Mouse (Mus musculus): Measurements from ENCODE around the gene Cbx2.

The Cbx2 gene

DNA sequence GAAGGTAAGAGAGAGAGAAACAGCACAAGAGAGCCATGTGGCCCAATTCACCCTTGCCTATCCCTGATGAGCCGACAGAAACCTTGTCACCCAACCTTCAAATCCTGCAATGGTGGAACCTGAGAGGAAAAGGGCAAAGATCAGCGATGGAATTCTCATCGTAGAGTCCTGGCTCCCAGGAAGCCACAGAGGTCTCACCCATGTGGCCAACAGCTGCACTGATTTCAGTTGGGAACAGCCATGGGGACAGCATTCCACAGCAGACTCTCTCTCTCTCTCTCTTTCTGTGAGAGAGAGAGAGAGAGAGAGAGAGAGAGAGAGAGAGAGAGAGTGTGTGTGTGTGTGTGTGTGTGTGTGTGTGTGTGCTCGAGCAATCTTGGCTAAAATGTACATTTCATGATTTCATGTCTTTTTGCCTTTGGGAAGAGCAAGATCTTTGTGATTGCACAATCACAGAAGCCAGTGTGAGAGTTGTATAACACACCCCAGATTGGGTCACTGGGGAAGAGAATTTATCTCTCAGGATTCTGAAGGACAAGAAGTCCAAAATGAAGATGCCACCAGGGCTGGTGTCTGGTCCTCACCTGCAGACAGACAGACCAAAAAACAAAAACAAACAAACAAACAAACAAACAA is 21.2 kb upstream of the Cbx2 start:
- Histone ChIP-seq H3K27me3 (ENCODE audit: control insufficient read depth, insufficient read depth, low read length, poor library complexity, severe bottlenecking) (no peaks in the 10 kb centered on the region), H3K36me3 (ENCODE audit: control insufficient read depth, insufficient read depth, low read length, poor library complexity, severe bottlenecking) (no peaks in the 10 kb centered on the region)
- DNase-seq (ENCODE audit: low read depth, low spot score) = no peak

DNA sequence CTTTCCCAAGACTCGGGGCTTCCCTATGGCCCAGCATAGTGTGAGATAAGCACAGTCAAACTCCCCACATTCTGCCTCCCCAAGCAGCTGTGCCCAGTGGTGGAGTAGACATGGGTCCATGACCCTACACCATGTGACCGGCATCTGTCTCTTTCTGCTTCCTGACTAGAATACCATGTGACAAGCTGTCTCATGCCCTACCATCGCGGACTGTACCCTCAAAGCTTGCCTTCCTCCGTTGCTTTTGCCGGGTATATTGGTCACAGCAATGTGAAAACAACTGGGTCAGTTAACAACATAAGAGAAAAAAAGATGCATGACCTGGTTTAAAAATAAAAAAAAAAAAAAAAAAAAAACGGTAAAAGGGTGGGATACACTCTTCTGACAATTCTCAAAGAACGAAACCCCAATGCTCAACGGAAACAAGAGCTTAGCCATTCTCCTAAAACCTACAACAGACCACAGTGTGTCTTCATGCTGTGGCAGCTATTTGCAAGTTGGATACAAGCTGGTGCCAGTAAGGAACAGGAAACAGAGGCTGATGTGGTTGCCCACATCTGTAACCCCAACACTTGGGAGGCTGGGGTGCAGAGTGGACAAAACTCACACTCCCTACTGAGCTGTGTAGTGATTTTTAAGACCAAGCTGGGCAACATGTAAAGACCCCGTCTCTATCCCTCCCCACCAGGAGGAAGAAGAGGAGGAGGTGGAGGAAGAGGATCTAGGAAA is 17.1 kb upstream of the Cbx2 start:
- Histone ChIP-seq H3K36me3 (ENCODE audit: control insufficient read depth, insufficient read depth, low read length, poor library complexity, severe bottlenecking) (no peaks in the 10 kb centered on the region), H3K27me3 (ENCODE audit: control insufficient read depth, insufficient read depth, low read length, poor library complexity, severe bottlenecking) (no peaks in the 10 kb centered on the region)
- peak; percentile 46 for DNase-seq (ENCODE audit: low read depth, low spot score)

DNA sequence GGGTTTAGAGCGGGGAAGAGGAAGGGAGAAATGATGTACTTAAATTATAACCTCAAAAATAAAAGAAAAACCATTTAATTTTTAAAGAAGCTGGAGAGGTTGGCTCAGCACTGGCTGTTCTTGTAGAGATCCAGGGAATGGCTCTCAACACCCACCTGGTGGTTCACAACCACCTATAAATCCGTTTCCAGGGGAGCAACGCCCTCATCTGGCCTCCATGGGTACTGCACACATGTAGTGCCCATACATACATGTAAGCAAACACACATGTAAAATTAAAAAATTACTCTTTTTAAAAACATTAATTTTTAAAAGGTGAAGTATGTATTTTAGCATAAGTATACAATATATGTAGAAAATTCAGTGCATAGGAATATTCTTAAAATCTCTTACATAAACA is 16.3 kb upstream of the Cbx2 start:
- no peaks in the 10 kb centered on the region for H3K36me3 ChIP-seq (ENCODE audit: control insufficient read depth, insufficient read depth, low read length, poor library complexity, severe bottlenecking)
- no peaks in the 10 kb centered on the region for H3K27me3 ChIP-seq (ENCODE audit: control insufficient read depth, insufficient read depth, low read length, poor library complexity, severe bottlenecking)
- DNase-seq (ENCODE audit: low read depth, low spot score) = no peak

DNA sequence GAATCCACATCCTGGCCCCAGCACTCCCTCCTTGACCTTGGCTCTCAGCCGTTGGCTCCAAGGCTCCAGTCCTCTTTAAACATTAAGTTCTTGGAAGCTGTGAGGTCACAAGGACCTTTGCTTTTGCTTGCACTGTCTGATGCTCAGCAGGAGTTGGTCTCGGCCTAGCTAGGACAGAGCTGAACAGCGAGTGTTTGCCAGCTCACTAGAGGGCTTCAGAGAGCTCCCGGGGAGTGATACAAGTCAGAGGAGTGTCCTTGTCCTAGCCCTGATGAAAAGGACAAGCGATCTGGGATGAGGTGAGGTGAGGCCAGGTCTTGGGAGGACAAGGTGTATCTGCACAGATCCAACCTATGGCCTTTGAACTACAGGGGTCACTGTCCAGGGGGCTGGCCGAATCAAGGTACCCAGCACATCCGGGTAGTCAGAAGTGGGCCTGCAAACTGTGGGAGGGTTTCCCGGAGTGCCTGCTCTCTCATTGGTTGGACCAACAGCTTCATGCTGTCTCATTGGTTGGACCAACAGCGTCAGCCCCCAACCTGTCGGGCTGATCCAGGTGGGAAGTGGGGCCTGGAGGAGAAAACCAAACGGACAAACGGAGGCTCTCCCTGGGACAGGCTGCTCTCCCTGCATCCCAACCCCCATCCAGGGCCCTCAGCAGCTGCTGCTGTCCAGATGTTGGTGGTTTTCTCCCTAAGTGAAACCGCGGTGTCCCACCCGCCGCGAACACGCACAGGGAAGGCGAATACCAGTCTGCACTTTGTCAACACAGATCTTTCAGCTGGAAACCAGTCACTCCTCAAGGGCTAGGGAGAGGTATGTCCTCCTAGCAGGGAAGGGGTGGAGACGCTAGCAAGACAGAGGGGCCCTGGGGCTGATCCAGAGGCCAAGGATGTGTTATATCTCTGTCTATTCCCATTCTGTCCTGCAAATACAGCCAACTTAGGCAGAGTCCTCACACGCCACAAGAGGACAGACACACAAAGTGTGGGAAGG is 15.0 kb upstream of the Cbx2 start:
- no peaks in the 10 kb centered on the region for H3K36me3 ChIP-seq (ENCODE audit: control insufficient read depth, insufficient read depth, low read length, poor library complexity, severe bottlenecking)
- H3K27me3 ChIP-seq (ENCODE audit: control insufficient read depth, insufficient read depth, low read length, poor library complexity, severe bottlenecking) = no peaks in the 10 kb centered on the region
- no peak for DNase-seq (ENCODE audit: low read depth, low spot score)

DNA sequence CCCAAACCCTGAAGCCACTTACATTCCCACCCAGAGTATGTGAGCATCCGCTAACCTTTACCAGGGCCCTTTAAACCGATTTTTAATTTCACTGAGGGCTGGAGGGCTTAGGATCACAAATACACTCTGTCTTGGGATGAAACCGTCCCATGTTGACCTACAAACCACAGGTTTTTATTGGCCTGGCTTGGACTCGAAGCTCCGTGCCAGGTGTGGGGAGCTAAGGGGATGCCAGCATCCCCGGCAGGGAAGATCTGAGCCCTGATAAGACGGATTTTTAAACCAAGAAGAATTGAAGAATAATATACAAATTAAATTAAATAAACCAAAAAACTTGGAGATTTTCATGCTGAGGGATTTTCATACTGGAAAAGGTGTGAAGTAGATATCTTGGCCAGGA is 8.3 kb upstream of the Cbx2 start:
- DNase-seq (ENCODE audit: low read depth, low spot score) = no peak
- no peaks in the 10 kb centered on the region for H3K36me3 ChIP-seq (ENCODE audit: control insufficient read depth, insufficient read depth, low read length, poor library complexity, severe bottlenecking)

DNA sequence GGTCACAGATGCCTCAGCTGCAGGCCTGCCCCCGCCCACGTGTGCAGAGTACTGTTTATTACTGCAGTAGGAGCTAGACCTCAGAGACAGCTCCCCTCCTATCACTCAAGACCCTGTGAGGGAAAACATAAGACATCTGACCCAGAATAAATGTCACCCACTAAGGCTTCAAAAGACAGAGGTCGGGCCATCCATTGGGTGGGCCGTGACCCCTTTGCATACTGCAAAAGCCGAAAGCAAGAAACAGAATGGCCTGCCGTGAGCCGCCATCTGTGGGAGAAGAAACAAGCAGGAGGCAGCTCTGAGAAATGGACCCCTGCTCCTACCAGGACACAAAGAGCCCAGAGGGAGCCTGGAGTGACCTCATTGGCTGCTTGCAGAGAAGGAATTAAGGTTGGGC is 5.3 kb upstream of the Cbx2 start:
- no peaks in the 10 kb centered on the region for H3K27me3 ChIP-seq (ENCODE audit: control insufficient read depth, insufficient read depth, low read length, poor library complexity, severe bottlenecking)
- DNase-seq (ENCODE audit: low read depth, low spot score) = no peak
- H3K36me3 ChIP-seq (ENCODE audit: control insufficient read depth, insufficient read depth, low read length, poor library complexity, severe bottlenecking) = no peaks in the 10 kb centered on the region

More for the DNA sequence above, 8.3 kb upstream of the Cbx2 start:
- no peaks in the 10 kb centered on the region for H3K27me3 ChIP-seq (ENCODE audit: control insufficient read depth, insufficient read depth, low read length, poor library complexity, severe bottlenecking)

DNA sequence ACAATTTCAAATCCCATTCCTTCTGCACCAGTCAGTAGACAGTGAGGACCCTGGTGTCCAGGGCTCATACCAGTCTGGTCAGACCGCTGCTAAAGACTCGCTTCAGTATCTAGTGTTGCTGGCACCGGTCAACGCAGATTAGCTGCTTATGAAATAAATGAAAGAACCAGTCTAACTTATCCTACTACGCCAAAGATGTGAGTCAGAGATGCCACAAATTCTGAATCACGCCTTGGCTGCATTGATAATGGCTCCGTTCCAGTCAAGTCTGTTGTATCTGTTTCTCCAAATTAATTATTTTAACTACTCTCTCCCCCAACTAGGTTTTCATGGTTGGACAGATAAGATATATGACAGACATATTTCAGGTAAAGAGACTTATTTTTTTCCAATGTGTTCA is 1.6 kb upstream of the Cbx2 start:
- no peak for DNase-seq (ENCODE audit: low read depth, low spot score)
- Histone ChIP-seq H3K36me3 (ENCODE audit: control insufficient read depth, insufficient read depth, low read length, poor library complexity, severe bottlenecking) (no peaks in the 10 kb centered on the region), H3K27me3 (ENCODE audit: control insufficient read depth, insufficient read depth, low read length, poor library complexity, severe bottlenecking) (no peaks in the 10 kb centered on the region)

DNA sequence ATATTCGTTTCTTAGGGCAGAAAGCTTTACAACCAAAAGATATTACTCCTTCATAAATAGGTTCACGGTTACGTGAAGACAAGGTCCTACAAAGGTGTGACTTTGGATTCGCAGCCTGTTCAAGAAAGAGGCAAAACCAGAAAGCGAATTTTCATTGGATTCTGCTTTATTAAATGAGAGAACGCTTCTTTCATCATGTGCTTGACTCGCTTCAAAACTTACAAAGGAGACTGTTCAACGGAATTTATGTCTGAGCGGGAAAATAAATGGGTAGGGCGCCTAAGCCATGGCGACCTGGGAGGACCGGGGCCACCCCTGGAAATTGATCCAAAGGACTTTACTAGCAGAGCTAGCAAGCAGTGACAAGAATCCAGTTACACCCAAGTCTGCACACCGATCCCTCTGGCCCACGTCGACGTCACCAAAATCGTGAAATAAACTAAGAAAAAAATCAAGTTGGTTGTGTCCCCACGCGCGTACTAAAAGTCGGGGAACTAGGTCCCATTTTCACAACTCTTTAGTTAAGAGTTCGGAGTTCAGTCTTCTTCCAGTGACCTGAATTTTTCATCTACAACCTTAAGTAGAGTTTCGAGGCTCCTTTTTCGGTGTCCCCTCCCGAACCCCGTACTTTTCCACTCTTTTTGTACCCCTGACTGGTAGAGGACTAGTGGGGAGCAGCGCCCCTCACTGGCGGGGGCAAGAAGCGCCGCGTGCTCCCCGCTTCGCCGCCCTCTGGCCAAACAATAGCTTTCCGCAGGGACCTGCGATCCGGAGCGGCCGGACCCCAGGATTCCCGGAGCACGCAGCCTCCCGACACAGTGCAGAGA is 481 bp upstream of the Cbx2 start:
- Histone ChIP-seq H3K36me3 (ENCODE audit: control insufficient read depth, insufficient read depth, low read length, poor library complexity, severe bottlenecking) (no peaks in the 10 kb centered on the region), H3K27me3 (ENCODE audit: control insufficient read depth, insufficient read depth, low read length, poor library complexity, severe bottlenecking) (no peaks in the 10 kb centered on the region)
- DNase-seq (ENCODE audit: low read depth, low spot score) = no peak

DNA sequence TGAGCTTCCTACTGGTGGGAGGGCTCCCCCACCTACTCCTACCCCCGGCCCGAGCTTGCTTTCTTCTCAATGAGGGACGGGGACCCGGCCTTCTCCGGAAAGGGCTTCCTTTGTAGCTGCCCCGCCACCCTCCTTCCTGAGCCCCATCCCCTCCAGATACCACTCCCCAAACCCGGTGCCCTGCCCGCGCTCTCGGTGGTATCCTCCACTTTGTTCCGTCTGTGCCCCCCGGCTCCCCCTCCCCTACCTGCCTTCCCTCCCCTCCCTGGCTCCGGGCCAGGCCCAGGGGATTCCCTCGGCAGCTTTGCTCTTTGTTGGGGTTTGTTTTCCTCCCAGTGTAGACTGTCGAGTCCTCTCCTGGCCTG is 836 bp downstream of the Cbx2 start:
- no peaks in the 10 kb centered on the region for H3K36me3 ChIP-seq (ENCODE audit: control insufficient read depth, insufficient read depth, low read length, poor library complexity, severe bottlenecking)
- DNase-seq (ENCODE audit: low read depth, low spot score) = no peak
- H3K27me3 ChIP-seq (ENCODE audit: control insufficient read depth, insufficient read depth, low read length, poor library complexity, severe bottlenecking) = no peaks in the 10 kb centered on the region

DNA sequence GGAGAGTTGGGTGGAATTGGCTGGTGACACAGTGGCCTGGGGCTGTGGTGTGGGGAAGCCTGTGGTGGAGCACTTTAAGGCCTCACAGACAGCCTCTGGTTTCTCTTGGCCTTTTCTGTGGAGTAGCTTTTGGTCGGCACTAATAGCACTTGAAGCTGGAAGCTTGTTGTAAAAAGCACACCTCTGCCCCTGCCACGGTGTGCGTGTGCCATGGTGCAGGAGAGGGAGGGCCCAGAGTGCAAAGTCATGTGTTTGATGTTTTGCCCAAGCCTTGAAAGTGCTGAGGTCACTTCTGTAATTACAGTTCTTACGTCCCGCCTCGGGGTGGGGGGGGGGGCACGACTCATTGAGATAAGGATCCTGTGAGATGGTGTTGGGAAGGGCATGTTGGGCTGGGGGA is 1.5 kb downstream of the Cbx2 start:
- no peak for DNase-seq (ENCODE audit: low read depth, low spot score)
- no peaks in the 10 kb centered on the region for H3K36me3 ChIP-seq (ENCODE audit: control insufficient read depth, insufficient read depth, low read length, poor library complexity, severe bottlenecking)
- no peaks in the 10 kb centered on the region for H3K27me3 ChIP-seq (ENCODE audit: control insufficient read depth, insufficient read depth, low read length, poor library complexity, severe bottlenecking)

DNA sequence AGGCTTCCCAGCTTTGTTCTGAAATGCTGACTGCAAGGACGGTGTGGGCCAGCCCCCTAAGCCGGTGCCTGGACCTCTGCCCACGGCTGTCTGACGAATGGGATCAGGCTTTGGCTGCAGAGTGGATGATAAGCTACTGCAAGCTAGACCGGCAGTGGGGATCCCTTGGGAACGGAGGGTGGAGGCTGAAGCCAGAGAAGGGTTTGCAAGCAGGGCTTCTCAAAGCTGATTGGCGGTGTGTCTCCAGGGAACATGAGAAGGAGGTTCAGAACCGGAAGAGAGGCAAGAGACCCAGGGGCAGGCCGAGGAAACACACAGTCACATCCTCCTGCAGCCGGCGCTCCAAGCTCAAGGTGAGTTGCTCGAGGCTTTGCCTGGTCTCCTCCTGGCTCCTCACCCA is 3.4 kb downstream of the Cbx2 start:
- peak; percentile 49 for DNase-seq (ENCODE audit: low read depth, low spot score)
- H3K27me3 ChIP-seq (ENCODE audit: control insufficient read depth, insufficient read depth, low read length, poor library complexity, severe bottlenecking) = no peaks in the 10 kb centered on the region
- no peaks in the 10 kb centered on the region for H3K36me3 ChIP-seq (ENCODE audit: control insufficient read depth, insufficient read depth, low read length, poor library complexity, severe bottlenecking)

DNA sequence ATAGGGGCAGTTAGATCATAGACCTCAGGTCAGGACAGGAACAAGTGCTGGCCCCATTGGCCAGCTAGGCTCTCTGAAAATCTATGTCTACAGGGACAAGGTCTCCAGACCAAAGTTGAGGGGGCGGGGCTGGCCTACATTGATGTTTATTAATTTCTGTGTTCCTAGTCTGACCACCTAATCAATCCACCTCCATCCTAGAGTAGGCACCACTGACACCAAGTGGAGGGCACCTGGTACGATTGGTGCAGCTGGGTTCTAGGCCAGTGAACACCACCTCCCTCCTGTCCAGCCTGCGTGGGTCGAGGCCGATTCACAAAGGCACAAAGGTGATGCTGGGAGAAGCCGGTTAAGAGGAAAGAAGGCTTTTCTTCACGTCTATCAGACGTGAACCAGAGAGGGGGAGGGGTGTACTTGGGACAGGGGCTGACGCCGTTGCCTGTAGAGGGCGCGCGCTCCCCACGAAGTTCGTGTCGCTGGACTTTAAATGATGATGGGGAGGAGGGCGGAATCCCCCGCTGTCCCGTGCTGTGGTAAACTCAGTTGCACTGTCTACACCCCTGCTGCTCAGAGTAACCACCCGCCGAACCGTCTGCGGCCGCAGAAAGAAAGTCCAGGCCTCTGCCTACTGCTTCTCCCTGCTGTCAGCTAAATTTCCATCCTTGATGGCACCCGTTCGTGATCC is 11.3 kb downstream of the Cbx2 start:
- H3K27me3 ChIP-seq (ENCODE audit: control insufficient read depth, insufficient read depth, low read length, poor library complexity, severe bottlenecking) = peaks cover 1% of the 10 kb centered on the region
- H3K36me3 ChIP-seq (ENCODE audit: control insufficient read depth, insufficient read depth, low read length, poor library complexity, severe bottlenecking) = peaks cover 3% of the 10 kb centered on the region
- peak; percentile 93 for DNase-seq (ENCODE audit: low read depth, low spot score)

DNA sequence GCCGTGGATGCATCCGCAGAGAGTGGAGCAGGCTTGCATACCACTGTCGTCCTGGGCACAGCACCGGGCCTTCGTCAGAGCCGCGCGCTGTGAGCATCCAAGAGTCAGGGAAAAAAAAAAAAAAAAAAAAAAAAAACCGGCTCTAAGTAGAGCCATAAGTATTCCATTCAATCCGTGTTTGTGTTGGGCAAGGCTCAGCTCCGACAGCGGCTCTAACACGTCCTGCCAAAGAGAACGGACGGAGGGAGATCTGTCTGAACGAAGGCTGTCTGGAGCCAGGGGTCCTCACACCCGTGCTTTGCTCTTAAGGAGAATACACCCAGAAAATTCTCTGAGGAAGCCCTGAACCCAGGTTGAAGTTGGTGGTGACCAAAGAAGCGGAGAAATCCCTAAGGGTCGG is 11.9 kb downstream of the Cbx2 start:
- no peak for DNase-seq (ENCODE audit: low read depth, low spot score)
- Histone ChIP-seq H3K27me3 (ENCODE audit: control insufficient read depth, insufficient read depth, low read length, poor library complexity, severe bottlenecking) (peaks cover 1% of the 10 kb centered on the region), H3K36me3 (ENCODE audit: control insufficient read depth, insufficient read depth, low read length, poor library complexity, severe bottlenecking) (peaks cover 3% of the 10 kb centered on the region)

DNA sequence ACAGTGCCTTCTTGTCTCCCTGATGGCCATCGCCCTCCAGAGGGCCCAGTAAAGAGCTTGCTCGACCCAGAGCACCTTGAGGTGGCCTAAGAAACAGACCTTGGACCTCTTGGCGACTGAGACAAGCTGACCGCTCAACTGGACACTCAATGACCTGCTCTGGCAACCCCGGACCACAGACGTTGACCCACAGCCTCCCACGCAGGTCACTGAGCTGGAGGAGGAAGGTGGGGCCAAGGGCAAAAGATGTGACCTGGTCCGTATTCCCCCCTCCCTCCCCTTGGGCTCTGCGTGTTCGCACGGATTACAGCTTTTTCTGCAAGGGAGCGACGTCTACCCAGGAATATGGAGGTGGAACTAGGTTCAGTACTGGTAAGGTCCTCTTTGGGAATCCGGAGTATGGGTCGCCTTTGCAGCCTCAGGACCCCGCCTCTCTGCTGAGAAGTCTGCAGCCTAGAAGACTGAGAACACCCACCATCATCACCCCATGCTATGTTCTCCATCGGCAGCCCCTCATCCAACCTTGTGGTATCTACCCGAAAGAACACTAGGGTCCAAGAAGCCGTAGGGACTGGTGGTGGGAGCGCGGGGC is 12.4 kb downstream of the Cbx2 start:
- H3K36me3 ChIP-seq (ENCODE audit: control insufficient read depth, insufficient read depth, low read length, poor library complexity, severe bottlenecking) = peaks cover 3% of the 10 kb centered on the region
- no peak for DNase-seq (ENCODE audit: low read depth, low spot score)
- H3K27me3 ChIP-seq (ENCODE audit: control insufficient read depth, insufficient read depth, low read length, poor library complexity, severe bottlenecking) = peaks cover 1% of the 10 kb centered on the region
